Mouse (Mus musculus) gastrocnemius, postnatal 25 days (tissue): ENCODE data around the gene Ppm1g. TPM values are rescaled to one million over a fixed set of nuclear protein-coding genes. Genes with fewer than 3 reads are reported as not detected.
A peak's percentile ranks its signal among the peaks of the same experiment; 100 is the strongest.
"Not testable (repeated sequence)": the region's sequence is repeated elsewhere in the genome, so short reads cannot be mapped to it uniquely, and the experiment has no call there.

ENCODE experiments used
- DNase-seq: peaks from one replicate; pipeline ENCODE4 v3.0.0; 2022
- total RNA-seq, 2 experiments: library from RNA; stranded (reverse); gene quantifications; 1 replicate in 1 of 2; 2 replicates in 1 of 2; pipeline ENCODE4 v1.2.3; 2021

The Ppm1g gene
- total RNA-seq, 2 experiments from 2014 or later, result 32.6 to 35.4 TPM

GRCm38 (mm10) chr5:31219474-31219873, 1.0 kb downstream of the Ppm1g start:
- no peak for DNase-seq

GRCm38 (mm10) chr5:31219070-31219469, 1.4 kb downstream of the Ppm1g start:
- DNase-seq, result no peak

DNA sequence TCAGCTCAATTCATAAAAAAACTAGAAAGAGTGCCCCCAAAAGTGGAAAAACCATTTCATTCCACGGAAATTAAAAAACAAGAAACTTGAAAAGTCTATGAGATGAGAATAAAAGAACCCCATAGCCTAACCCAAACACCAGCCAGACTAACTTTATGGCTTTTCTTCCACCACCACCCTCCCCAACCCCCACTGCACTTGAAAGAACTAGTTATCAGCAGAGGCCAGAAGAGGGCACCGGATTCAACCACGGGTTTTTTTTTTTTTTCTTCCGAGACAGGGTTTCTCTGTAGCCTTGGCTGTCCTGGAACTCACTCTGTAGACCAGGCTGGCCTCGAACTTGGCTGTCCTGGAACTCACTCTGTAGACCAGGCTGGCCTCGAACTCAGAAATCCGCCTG, 2.2 kb downstream of the Ppm1g start:
- DNase-seq, result no peak

GRCm38 (mm10) chr5:31216554-31216953, 3.9 kb downstream of the Ppm1g start:
- DNase-seq, result not testable (repeated sequence)

DNA sequence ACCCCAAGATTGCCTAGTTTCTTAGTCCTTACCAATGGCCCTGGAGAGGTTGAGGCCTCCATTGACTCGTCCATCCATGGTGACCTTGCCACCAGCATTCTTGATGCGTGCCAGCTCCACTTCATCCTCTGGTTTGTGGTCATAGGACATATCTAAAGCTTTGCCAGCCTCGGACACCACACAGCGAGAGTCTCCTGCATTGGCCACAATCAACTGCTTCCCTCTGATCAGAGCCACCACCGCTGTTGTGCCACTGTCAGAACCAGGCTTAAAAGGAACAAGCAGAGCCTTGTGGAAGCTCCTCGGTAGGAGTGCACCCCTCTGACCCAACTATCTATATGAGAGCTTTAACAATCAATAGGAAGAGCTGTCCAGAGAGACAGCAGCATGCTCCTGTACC, 16.1 kb downstream of the Ppm1g start:
- DNase-seq, result no peak

GRCm38 (mm10) chr5:31203866-31204265, 16.6 kb downstream of the Ppm1g start:
- no peak for DNase-seq

DNA sequence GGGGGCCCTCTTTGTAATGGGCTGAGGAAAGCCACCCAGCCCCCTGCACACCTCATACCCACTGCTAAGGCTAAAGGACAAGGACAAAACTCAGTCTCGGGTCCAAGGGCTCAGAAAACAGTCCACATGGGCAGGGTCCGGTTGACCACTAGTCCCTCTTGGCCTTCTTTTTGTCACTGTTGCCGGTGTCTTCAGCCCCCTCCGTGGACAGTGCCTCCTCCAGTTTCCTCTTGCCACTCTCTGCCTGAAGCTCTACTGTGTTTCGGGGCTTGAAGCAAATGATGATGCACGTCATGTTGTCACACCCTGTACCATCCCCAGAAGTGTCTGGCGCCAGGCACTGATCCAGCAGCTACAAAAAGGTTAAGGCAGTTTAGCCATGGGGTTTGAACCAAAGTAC, 17.6 kb downstream of the Ppm1g start:
- no peak for DNase-seq

DNA sequence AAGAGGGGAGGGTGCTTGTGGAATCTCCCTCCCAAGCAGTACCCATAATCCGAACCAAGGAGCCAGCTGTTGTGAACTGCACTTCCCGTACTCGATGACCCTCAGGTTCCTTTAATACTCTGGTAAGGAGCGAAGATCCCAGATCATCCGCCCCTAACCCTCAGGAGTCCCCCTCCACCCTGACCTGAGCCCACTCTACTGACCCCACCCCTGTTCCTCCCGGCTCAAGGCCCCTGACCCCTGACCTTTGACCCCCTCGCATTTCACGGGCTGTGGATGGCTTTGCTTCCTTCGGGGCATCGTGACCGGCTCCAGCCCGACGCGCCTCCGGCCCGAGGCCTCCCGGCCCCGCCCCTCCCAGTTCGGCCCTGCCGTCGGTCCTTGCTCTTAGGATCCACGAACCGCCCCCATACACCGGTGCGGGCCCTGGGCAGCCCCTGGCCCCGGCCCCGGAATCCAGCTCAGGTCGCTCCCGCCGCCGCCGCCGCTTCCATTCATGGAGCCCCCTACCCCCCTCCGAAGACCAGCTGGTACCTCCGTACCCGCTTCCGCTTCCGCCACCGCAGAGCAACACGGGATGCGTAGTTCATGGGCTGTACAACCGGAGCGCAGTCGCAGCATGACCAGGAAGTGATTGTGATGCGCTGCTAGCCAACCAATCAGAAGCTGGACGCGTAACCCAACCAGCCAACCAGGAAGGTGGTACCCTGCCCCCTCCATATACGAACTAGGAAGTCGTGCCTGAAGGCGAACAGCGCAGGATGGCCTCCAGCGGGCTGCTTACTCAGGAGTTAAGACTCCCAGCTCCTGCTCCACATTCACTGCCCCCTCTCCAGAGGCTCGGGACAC, 18.5 kb downstream of the Ppm1g start, which contains the start of gene Zfp513:
Gene Zfp513 (minus strand): TSS at position 562 of the 849 bp plus-strand sequence.
- DNase-seq, result peak; percentile 97

GRCm38 (mm10) chr5:31201042-31201741, 19.3 kb downstream of the Ppm1g start:
- DNase-seq, result no peak

DNA sequence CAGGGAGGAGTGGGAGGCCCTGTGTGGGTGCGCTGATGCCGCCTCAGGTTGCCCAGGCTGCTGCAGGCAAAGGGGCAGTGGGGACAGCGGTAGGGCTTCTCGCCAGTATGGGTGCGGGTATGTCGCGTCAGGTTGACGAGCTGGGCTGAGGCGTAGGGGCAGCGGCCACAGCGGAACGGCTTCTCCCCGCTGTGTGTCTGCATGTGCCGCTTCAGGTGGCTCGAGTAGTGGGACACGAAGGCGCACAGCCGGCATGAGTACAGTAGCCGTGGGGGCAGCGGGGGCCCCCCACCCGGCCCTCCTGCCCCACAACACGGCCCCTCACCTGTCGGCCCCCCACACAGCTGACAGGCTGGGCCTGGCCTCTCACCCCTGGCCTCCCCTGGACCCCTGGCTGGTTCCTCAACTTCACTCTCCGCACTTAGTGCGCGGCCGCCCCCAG, 20.1 kb downstream of the Ppm1g start:
- no peak for DNase-seq

- no peak for DNase-seq
Measured at GRCm38 (mm10) chr5:31199893-31200292, 20.6 kb downstream of the Ppm1g start.

DNA sequence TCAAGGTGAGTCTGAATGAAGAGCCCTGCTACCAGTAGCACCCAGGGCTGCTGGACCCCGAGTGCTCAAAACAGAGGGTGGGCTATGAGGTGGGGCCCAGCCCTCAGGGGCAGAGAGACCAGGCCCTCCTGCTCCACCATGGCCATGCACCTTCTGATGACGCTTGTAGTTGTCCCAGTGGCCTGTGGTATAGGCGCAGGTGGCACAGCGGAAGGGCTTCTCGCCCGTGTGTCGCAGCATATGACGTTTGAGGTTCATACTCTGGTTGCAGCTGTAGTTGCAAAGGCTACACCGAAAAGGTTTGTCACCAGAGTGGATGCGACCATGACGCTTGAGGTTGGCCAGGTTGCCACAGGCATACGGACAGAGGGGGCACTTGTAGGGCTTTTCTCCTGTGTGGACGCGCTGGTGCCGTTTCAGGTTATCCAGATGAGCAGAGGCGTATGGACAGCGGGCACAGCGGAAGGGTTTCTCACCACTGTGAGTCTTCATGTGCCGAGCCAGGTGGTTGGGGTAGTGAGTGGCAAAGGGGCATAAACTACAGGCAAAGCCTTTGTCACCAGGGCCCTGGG, 21.1 kb downstream of the Ppm1g start:
- no peak for DNase-seq

GRCm38 (mm10) chr5:31198616-31199320, 21.7 kb downstream of the Ppm1g start:
- DNase-seq, result no peak

DNA sequence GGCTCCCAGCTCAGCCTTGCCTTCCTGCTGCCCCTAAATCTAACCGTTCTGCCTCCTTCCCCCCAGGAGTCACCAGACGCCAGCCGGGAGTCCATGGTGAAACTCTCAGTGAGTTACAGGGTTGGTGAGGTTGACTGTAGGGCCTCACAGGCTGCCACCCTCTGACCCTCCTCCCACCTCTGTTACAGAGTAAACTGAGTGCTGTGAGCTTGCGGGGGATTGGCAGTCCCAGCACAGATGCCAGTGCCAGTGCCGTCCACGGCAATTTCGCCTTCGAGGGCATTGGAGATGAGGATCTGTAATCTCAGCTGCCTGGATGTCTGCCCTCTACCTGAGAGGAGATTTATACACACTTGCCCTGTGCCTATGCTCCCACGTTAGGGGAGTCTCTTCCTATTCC, 22.3 kb downstream of the Ppm1g start:
- no peak for DNase-seq

- DNase-seq, result no peak
Measured at GRCm38 (mm10) chr5:31197072-31197471, 23.4 kb downstream of the Ppm1g start.

DNA sequence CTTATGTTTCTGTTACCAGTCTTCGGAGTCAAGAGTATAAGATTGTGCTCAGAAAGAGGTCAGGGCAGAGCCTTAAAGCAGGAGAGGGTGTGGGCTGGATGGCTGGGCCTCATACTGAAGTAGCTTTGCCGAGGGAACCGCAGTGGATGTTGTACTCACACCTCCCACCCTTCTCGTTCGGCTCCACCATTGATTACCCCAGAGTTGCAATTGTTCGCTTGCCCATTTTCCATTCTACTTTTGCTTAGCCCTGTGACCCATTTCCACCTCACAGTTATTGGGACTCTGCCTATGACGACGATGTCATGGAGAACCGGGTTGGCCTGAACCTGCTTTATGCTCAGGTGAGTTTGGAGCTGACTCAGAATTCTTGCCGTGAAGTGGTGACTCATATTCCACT, 24.3 kb downstream of the Ppm1g start:
- no peak for DNase-seq

DNA sequence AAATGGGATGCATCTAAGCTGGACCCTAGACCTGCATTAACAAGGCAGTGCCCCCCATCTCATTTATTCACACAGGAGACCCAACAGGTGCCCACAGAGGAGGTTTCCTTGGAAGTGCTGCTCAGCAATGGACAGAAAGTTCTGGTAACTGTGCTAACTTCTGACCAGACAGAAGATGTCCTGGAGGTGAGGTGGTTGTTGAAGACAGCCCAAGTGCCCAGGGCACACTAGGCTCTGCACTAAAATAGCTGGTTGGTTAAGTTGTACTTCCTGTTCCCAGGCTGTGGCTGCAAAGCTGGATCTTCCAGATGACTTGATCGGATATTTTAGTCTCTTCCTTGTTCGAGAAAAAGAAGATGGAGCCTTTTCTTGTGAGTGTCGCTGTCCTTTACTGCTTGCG, 24.8 kb downstream of the Ppm1g start:
- no peak for DNase-seq

DNA sequence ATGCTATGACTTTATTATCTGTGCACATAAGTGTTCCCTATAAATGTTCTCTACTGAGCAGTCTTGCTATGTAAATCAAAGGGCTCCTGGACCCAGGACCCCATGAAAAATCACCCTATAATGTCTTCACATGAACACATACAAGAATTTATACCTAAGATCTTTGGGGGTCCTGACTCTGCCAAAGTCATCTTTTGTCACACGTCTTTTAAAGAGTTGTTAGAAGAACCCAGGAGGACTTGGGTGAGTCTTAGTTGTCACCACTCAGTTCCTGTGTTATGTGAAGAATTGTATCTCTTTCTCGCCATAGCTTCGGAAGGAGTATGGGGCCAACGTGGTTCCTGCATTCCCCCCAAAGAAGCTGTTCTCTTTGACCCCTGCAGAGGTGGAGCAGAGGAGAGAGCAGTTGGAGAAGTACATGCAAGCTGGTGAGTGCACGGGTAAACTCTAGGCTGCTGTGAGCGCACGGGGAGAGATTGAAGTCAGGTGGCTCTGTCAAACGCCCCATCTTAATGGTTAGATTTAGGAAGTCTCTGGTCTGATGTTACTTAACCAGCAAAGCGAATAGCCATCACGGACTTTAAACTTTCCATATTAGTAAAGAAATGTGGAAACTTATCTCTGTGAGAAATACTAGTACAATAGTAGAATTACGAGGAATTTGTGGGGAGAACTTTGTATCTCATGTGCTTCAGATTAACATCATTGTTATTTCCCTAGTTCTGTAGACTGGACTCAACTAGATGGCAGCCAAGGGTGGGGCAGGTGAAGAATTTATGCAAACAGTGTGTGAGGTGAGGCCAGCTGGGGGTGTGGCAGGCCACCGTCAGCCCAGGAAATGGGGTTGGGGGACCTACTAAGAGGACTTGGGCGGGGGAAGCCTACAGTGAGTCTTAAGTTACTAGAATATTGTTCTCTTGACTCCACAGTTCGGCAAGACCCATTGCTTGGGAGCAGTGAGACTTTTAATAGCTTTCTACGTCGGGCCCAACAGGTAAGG, 25.7 kb downstream of the Ppm1g start:
- no peak for DNase-seq

DNA sequence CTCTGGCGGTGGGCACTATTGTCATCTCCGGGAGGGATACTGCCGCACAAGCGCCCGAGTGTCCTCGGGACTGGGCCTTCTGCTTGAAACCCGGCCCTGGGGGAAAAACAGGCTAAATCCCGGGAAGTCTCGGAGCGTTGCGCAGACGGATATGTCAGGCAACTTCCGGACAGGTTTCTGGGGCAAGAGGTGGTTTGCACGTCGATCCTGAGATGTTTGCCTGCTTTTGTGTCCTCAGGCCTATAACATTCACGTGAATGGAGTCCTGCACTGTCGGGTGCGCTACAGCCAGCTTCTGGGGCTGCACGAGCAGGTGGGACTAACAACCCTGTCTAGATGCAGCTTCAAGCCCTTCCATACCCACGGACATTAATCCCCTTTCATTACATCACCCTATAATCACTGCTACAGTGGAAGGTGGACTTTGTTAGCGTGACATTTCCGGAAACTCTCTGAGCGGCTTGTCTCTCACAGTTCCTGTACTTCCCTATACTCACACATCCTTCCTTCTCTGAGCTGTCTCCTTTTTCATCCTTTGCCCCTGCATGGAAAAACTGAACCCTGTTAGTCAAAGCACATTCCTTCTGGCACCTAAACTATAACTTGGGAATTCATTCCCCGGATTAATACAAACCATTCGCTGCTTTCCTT, 26.7 kb downstream of the Ppm1g start:
- no peak for DNase-seq

DNA sequence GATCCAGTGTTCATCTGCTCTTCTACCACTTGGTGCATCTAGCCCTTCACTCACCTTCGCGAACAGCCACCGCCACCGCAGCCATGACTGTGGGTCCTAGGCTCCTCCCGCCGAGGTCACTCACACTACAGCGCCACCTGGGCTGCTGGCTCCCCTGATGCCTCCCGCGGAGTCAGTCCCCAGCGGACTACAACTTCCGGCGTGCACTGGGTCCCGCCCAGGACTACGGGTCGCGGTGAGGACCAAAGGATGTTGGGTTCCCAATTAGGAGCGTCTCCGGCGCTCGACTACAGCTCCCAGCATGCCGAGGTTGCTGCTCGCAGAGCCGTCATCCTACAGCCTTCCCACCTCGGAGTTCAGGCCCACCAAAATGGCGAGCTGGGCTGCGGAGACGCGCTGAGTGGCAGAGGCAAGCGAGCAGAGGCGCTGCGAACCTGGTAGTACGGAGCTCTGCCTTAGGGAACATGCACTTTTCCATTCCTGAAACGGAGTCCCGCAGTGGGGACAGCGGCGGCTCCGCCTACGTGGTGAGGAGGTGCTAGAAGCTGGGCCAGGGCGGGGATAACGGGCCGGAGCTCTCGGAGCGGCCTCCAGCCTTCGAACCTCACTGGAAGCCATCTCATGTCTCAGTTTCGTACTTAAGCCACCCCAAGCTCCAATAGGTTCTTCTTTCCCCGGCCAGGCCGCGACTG, 27.4 kb downstream of the Ppm1g start, which contains the start of the genes Snx17 and Eif2b4:
Gene Snx17 (plus strand): TSS at position 289 of the 692 bp plus-strand sequence.
Gene Eif2b4 (minus strand): TSS at position 492 of the 692 bp plus-strand sequence.
- DNase-seq, result peak; percentile 99
